In the genomic region with DNA sequence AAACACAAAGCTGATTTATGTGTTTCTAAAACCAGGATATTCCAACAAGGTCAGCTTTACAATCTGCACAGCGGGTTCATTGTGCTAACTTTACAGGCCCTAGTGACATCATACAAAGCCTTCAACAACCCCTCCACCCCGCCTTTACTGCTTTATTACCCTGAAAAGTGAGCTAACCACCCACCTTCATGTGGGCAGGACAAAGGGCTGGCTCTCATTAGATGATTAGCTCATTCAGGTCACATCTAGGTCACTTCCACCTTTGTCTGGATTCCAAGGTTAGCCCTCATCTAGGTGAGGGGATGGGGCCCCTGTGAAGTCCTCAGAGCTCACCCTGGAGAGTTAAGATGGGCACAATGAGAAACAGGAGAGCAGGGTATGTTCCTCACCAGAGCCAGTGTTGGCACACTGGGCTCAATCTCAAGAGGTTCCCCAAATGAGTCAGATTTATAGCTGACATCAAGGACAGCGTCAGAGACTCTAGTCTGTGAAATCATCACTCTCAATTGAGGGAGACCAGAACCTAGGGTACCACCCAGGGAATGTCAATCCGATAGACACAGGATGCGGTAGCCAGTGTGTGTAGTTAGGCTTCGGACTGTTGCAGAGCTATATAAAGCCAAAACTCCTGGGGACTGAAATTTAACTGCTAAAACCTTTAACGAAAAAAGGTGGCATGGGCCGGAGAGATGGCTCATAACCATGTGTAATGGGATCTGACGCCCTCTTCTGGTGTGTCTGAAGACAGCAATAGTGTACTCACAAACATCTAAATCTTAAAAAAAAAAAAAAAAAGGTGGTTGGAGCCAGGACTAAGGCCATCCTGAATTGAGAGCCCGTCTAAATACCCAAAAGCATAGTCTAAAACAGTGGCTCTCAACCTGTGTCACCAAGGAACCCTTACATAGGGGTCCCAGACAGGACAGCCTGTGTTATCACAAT, we compare ENCODE assay signal across 1 mouse cellular context.
TF ChIP-seq lines count a peak whose summit lies in the region.

No protein-coding gene starts in this region.

TF ChIP-seq in MEL, 35 proteins besides CTCF, POLR2A, EP300 and RAD21 (continued from another document):
- 0 out of 2 replicates have a peak, but pooled peaks have one; percentile 85 for TF ChIP-seq CHD1 (IDR thresholded peaks at IDR 0.05; ENCODE audit: low read depth, low read length)
- peak; percentile 17; the same call in 1 of the 2 replicates for TF ChIP-seq NELFE (IDR thresholded peaks at IDR 0.05; ENCODE audit: low read depth, low read length)
TF ChIP-seq in MEL: peak in this region for 4.
